Mouse (Mus musculus) hindbrain, embryonic 14.5 days (tissue): Measurements from ENCODE around the gene Agpat4. TPM values are rescaled to one million over a fixed set of nuclear protein-coding genes. Genes with fewer than 3 reads are reported as not detected.

Experiments
- ATAC-seq: fragments of 200-750 bp; cut with Nextera tagmentation; 2 replicates; pipeline ENCODE4 v1.8.0; 2017; ENCODE audit warnings: moderate number of reproducible peaks, mild to moderate bottlenecking, moderate TSS enrichment, moderate library complexity; ENCODE audit not compliant: low FRiP score
- DNase-seq: peaks from one replicate; pipeline ENCODE4 v3.0.0-alpha.2; 2015; ENCODE audit warnings: low spot score
- H3K27ac ChIP-seq: fragments of 300-500 bp; sonication (generic); 2 replicates; pipeline ENCODE4 v1.5.1; 2014; ENCODE audit warnings: mild to moderate bottlenecking, moderate library complexity
- H3K27me3 ChIP-seq: fragments of 300-500 bp; sonication (generic); 2 replicates; pipeline ENCODE4 v1.6.1; 2014; ENCODE audit warnings: mild to moderate bottlenecking, low read length, mixed read lengths; ENCODE audit not compliant: control insufficient read depth, insufficient read depth
- H3K36me3 ChIP-seq: fragments of 300-500 bp; sonication (generic); replicated peaks from 2 replicates; pipeline ENCODE4 v1.6.1; 2014; ENCODE audit not compliant: control insufficient read depth, insufficient read depth
- H3K4me1 ChIP-seq: fragments of 300-500 bp; sonication (generic); replicated peaks from 2 replicates; pipeline ENCODE4 v1.6.1; 2014; ENCODE audit warnings: antibody characterized with exemption, low read length, mixed read lengths; ENCODE audit not compliant: control insufficient read depth, insufficient read depth
- H3K4me2 ChIP-seq: fragments of 300-500 bp; sonication (generic); replicated peaks from 2 replicates; pipeline ENCODE4 v1.6.1; 2014; ENCODE audit warnings: mild to moderate bottlenecking, moderate library complexity
- H3K4me3 ChIP-seq: fragments of 300-500 bp; sonication (generic); replicated peaks from 2 replicates; pipeline ENCODE4 v1.5.1; 2014; ENCODE audit warnings: mild to moderate bottlenecking, low read length
- H3K9ac ChIP-seq: fragments of 300-500 bp; sonication (generic); 2 replicates; pipeline ENCODE4 v1.6.1; 2014
- H3K9me3 ChIP-seq: fragments of 300-500 bp; sonication (generic); 2 replicates; pipeline ENCODE4 v1.6.1; 2016; ENCODE audit warnings: low read length; ENCODE audit not compliant: control insufficient read depth
- WGBS: fragments of 180-500 bp; shearing (Covaris S2); extraction: QIAGEN DNeasy Blood & Tissue Kit; methylation state at CpG from one replicate; pipeline ENCODE4 v1.1.7; 2014; 5-methylcytosine and 5-hydroxymethylcytosine counted together
- polyA plus RNA-seq: library from polyadenylated mRNA; unstranded; fragments of >200 nt; fragmentation: Nextera tagmentation; extraction: Ambion mirVana; gene quantifications from 2 replicates; pipeline ENCODE4 v1.2.1, GENCODE M21; 2014

Agpat4 gene
- polyA plus RNA-seq, 1 experiment from 2014 or later = 38.2 TPM

- H3K9me3 ChIP-seq = no peaks in the 10 kb centered on the region
- H3K9ac ChIP-seq = no peak overlapping the region
- H3K4me1 ChIP-seq = peaks cover 32% of the 10 kb centered on the region
- H3K4me3 ChIP-seq = no peak overlapping the region
- 62% methylated on average over 10 of the region's 10 CpGs for WGBS
- H3K27ac ChIP-seq = 0 out of 2 replicates have a peak overlapping the region, but pooled peaks have one; percentile 22
- H3K36me3 ChIP-seq = no peaks in the 10 kb centered on the region
- DNase-seq (no peak), ATAC-seq (no peak)
- no peaks in the 10 kb centered on the region for H3K27me3 ChIP-seq
- no peak overlapping the region for H3K4me2 ChIP-seq
These were observed 86.7 kb downstream of the Agpat4 start for GRCm38 (mm10) chr17:12205015-12205693.

GRCm38 (mm10) chr17:12205694-12206075, 87.2 kb downstream of the Agpat4 start:
- H3K4me3 ChIP-seq = no peak overlapping the region
- DNase-seq (no peak), ATAC-seq (no peak)
- no peaks in the 10 kb centered on the region for H3K9me3 ChIP-seq
- H3K36me3 ChIP-seq = no peaks in the 10 kb centered on the region
- no peaks in the 10 kb centered on the region for H3K27me3 ChIP-seq
- H3K4me1 ChIP-seq = peaks cover 32% of the 10 kb centered on the region
- H3K27ac ChIP-seq = 0 out of 2 replicates have a peak overlapping the region, but pooled peaks have one; percentile 22
- no peak overlapping the region for H3K4me2 ChIP-seq
- H3K9ac ChIP-seq = no peak overlapping the region
- WGBS = 35% methylated on average over 4 of the region's 4 CpGs

- ATAC-seq (no peak), DNase-seq (no peak)
- WGBS = 61% methylated on average over 3 of the region's 3 CpGs
- Histone ChIP-seq H3K4me3 (no peak overlapping the region), H3K4me2 (no peak overlapping the region), H3K9me3 (no peaks in the 10 kb centered on the region), H3K27me3 (no peaks in the 10 kb centered on the region), H3K27ac (0 out of 2 replicates have a peak overlapping the region, but pooled peaks have one; percentile 32), H3K36me3 (0 out of 2 replicates have a peak, but pooled peaks cover 4% of the 10 kb centered on the region), H3K4me1 (peaks cover 32% of the 10 kb centered on the region), H3K9ac (no peak overlapping the region)
These were observed 87.7 kb downstream of the Agpat4 start for GRCm38 (mm10) chr17:12206248-12206647.

- no peak overlapping the region for H3K4me2 ChIP-seq
- ATAC-seq (no peak), DNase-seq (no peak)
- H3K9me3 ChIP-seq = no peaks in the 10 kb centered on the region
- H3K9ac ChIP-seq = no peak overlapping the region
- H3K36me3 ChIP-seq = peaks cover 12% of the 10 kb centered on the region
- H3K4me3 ChIP-seq = no peak overlapping the region
- H3K4me1 ChIP-seq = peaks cover 32% of the 10 kb centered on the region
- 17% methylated on average over 1 of the region's 1 CpGs for WGBS
- no peaks in the 10 kb centered on the region for H3K27me3 ChIP-seq
- H3K27ac ChIP-seq = no peak overlapping the region
These were observed 88.6 kb downstream of the Agpat4 start for GRCm38 (mm10) chr17:12207022-12207548.

- Histone ChIP-seq H3K9me3 (no peaks in the 10 kb centered on the region), H3K4me1 (peaks cover 28% of the 10 kb centered on the region), H3K4me3 (no peak overlapping the region), H3K9ac (no peak overlapping the region), H3K27ac (no peak overlapping the region), H3K27me3 (no peaks in the 10 kb centered on the region), H3K36me3 (peaks cover 34% of the 10 kb centered on the region), H3K4me2 (no peak overlapping the region)
- WGBS = 86% methylated on average over 4 of the region's 4 CpGs
- no peak for ATAC-seq
- DNase-seq = no peak
These were observed 91.0 kb downstream of the Agpat4 start for GRCm38 (mm10) chr17:12209481-12209880.

- DNase-seq = peak; percentile 87
- no peak overlapping the region for H3K9ac ChIP-seq
- no peaks in the 10 kb centered on the region for H3K27me3 ChIP-seq
- H3K4me3 ChIP-seq = no peak overlapping the region
- H3K27ac ChIP-seq = no peak overlapping the region
- ATAC-seq = 0 out of 2 replicates have a peak, but pooled peaks have one; percentile 35
- H3K36me3 ChIP-seq = peaks cover 46% of the 10 kb centered on the region
- no peak overlapping the region for H3K4me2 ChIP-seq
- H3K9me3 ChIP-seq = no peaks in the 10 kb centered on the region
- WGBS = 38% methylated on average over 8 of the region's 8 CpGs
- peaks cover 19% of the 10 kb centered on the region for H3K4me1 ChIP-seq
These were observed 92.1 kb downstream of the Agpat4 start for GRCm38 (mm10) chr17:12210544-12211132.

- H3K4me3 ChIP-seq = no peak overlapping the region
- no peak for ATAC-seq
- DNase-seq = no peak
- H3K36me3 ChIP-seq = peaks cover 59% of the 10 kb centered on the region
- H3K27me3 ChIP-seq = no peaks in the 10 kb centered on the region
- H3K27ac ChIP-seq = no peak overlapping the region
- H3K4me2 ChIP-seq = no peak overlapping the region
- no peak overlapping the region for H3K9ac ChIP-seq
- H3K9me3 ChIP-seq = no peaks in the 10 kb centered on the region
- WGBS = 96% methylated on average over 11 of the region's 11 CpGs
- peaks cover 10% of the 10 kb centered on the region; the same call in 1 of the 2 replicates for H3K4me1 ChIP-seq
These were observed 93.4 kb downstream of the Agpat4 start for GRCm38 (mm10) chr17:12211890-12212289.

GRCm38 (mm10) chr17:12212341-12212740, 93.8 kb downstream of the Agpat4 start:
- Histone ChIP-seq H3K4me1 (0 out of 2 replicates have a peak, but pooled peaks cover 5% of the 10 kb centered on the region), H3K4me2 (no peak overlapping the region), H3K4me3 (no peak overlapping the region)

GRCm38 (mm10) chr17:12213430-12213829, 94.9 kb downstream of the Agpat4 start:
- Histone ChIP-seq H3K36me3 (peaks cover 74% of the 10 kb centered on the region), H3K9me3 (no peaks in the 10 kb centered on the region), H3K9ac (no peak overlapping the region), H3K27me3 (no peaks in the 10 kb centered on the region), H3K27ac (no peak overlapping the region), H3K4me2 (no peak overlapping the region), H3K4me1 (no peaks in the 10 kb centered on the region), H3K4me3 (no peak overlapping the region)
- DNase-seq (no peak), ATAC-seq (no peak)
- 91% methylated on average over 8 of the region's 8 CpGs for WGBS

More at GRCm38 (mm10) chr17:12212341-12212740, 93.8 kb downstream of the Agpat4 start:
- Histone ChIP-seq H3K9ac (no peak overlapping the region), H3K27me3 (no peaks in the 10 kb centered on the region), H3K9me3 (no peaks in the 10 kb centered on the region), H3K36me3 (peaks cover 63% of the 10 kb centered on the region), H3K27ac (no peak overlapping the region)
- ATAC-seq = no peak
- DNase-seq = no peak
- 84% methylated on average over 6 of the region's 6 CpGs for WGBS
